Mouse (Mus musculus) embryonic facial prominence, embryonic 14.5 days (tissue): Measurements from ENCODE around the gene Lix1. TPM values are rescaled to one million over a fixed set of nuclear protein-coding genes. Genes with fewer than 3 reads are reported as not detected.

Experiments
- ATAC-seq: fragments of 200-750 bp; cut with Nextera tagmentation; 2 replicates; pipeline ENCODE4 v1.8.0; 2017; ENCODE audit warnings: low read depth, moderate number of reproducible peaks, moderate TSS enrichment
- DNase-seq: peaks from one replicate; pipeline ENCODE4 v3.0.0-alpha.2; 2015; ENCODE audit warnings: low spot score
- H3K27ac ChIP-seq: fragments of 300-500 bp; sonication (generic); replicated peaks from 2 replicates; pipeline ENCODE4 v1.5.1; 2014; ENCODE audit warnings: low read depth, mild to moderate bottlenecking, low read length, moderate library complexity
- H3K27me3 ChIP-seq: fragments of 300-500 bp; sonication (generic); replicated peaks from 2 replicates; pipeline ENCODE4 v1.6.1; 2014; ENCODE audit warnings: low read length; ENCODE audit not compliant: control insufficient read depth, insufficient read depth
- H3K36me3 ChIP-seq: fragments of 300-500 bp; sonication (generic); 2 replicates; pipeline ENCODE4 v1.6.1; 2014; ENCODE audit warnings: low read length, mixed read lengths; ENCODE audit not compliant: control insufficient read depth, insufficient read depth
- H3K4me1 ChIP-seq: fragments of 300-500 bp; sonication (generic); 2 replicates; pipeline ENCODE4 v1.6.1; 2014; ENCODE audit warnings: antibody characterized with exemption, low read length; ENCODE audit not compliant: control insufficient read depth, insufficient read depth
- H3K4me2 ChIP-seq: fragments of 300-500 bp; sonication (generic); 2 replicates; pipeline ENCODE4 v1.6.1; 2014; ENCODE audit warnings: low read depth, mild to moderate bottlenecking, low read length, moderate library complexity, mixed read lengths
- H3K4me3 ChIP-seq: fragments of 300-500 bp; sonication (generic); 2 replicates; pipeline ENCODE4 v1.5.1; 2014; ENCODE audit warnings: low read depth, mild to moderate bottlenecking, low read length
- H3K9ac ChIP-seq: fragments of 300-500 bp; sonication (generic); 2 replicates; pipeline ENCODE4 v1.6.1; 2014; ENCODE audit warnings: low read depth, mild to moderate bottlenecking, low read length, moderate library complexity, mixed read lengths
- H3K9me3 ChIP-seq: fragments of 300-500 bp; sonication (generic); 2 replicates; pipeline ENCODE4 v1.6.1; 2016; ENCODE audit warnings: low read length; ENCODE audit not compliant: control insufficient read depth
- WGBS: fragments of 180-500 bp; shearing (Covaris S2); extraction: QIAGEN DNeasy Blood & Tissue Kit; methylation state at CpG from one replicate; pipeline ENCODE4 v1.1.7; 2014; 5-methylcytosine and 5-hydroxymethylcytosine counted together
- polyA plus RNA-seq: library from polyadenylated mRNA; unstranded; fragments of >200 nt; fragmentation: Nextera tagmentation; extraction: Ambion mirVana; gene quantifications from 2 replicates; pipeline ENCODE4 v1.2.1, GENCODE M21; 2014

Lix1 gene
- polyA plus RNA-seq, 1 experiment from 2014 or later, result 9.3 TPM

GRCm38 (mm10) chr17:17447821-17448220, 45.3 kb downstream of the Lix1 start:
- DNase-seq, result no peak
- ATAC-seq, result no peak
- H3K9ac ChIP-seq, result no peak overlapping the region
- WGBS, result 74% methylated on average over 5 of the region's 5 CpGs
- no peaks in the 10 kb centered on the region for H3K36me3 ChIP-seq
- peaks cover 16% of the 10 kb centered on the region for H3K4me1 ChIP-seq
- H3K27me3 ChIP-seq, result no peaks in the 10 kb centered on the region
- H3K4me3 ChIP-seq, result no peak overlapping the region
- no peaks in the 10 kb centered on the region for H3K9me3 ChIP-seq
- no peak overlapping the region for H3K27ac ChIP-seq
- no peak overlapping the region for H3K4me2 ChIP-seq

GRCm38 (mm10) chr17:17448737-17449440, 46.4 kb downstream of the Lix1 start:
- ATAC-seq, result peak; percentile 90
- no peaks in the 10 kb centered on the region for H3K9me3 ChIP-seq
- H3K27me3 ChIP-seq, result no peaks in the 10 kb centered on the region
- H3K27ac ChIP-seq, result peak overlapping the region; percentile 80
- H3K36me3 ChIP-seq, result no peaks in the 10 kb centered on the region
- peak; percentile 79 for DNase-seq
- 9% methylated on average over 16 of the region's 17 CpGs for WGBS
- H3K4me3 ChIP-seq, result peak overlapping the region; percentile 35
- peaks cover 16% of the 10 kb centered on the region for H3K4me1 ChIP-seq
- H3K4me2 ChIP-seq, result peak overlapping the region; percentile 67
- H3K9ac ChIP-seq, result peak overlapping the region; percentile 58

- Histone ChIP-seq H3K9ac (peak overlapping the region; percentile 58; the same call in 1 of the 2 replicates), H3K4me3 (peak overlapping the region; percentile 35), H3K4me1 (peaks cover 16% of the 10 kb centered on the region), H3K27me3 (no peaks in the 10 kb centered on the region), H3K4me2 (peak overlapping the region; percentile 67), H3K9me3 (no peaks in the 10 kb centered on the region), H3K27ac (peak overlapping the region; percentile 80), H3K36me3 (no peaks in the 10 kb centered on the region)
- WGBS, result 15% methylated on average over 5 of the region's 5 CpGs
- DNase-seq (peak; percentile 41), ATAC-seq (no peak)
These were observed 46.9 kb downstream of the Lix1 start for GRCm38 (mm10) chr17:17449441-17449770.

GRCm38 (mm10) chr17:17451102-17451501, 48.6 kb downstream of the Lix1 start:
- WGBS, result 76% methylated on average over 1 of the region's 1 CpGs
- no peak overlapping the region for H3K4me2 ChIP-seq
- no peaks in the 10 kb centered on the region for H3K27me3 ChIP-seq
- no peak overlapping the region for H3K4me3 ChIP-seq
- peaks cover 16% of the 10 kb centered on the region for H3K4me1 ChIP-seq
- no peak overlapping the region for H3K9ac ChIP-seq
- no peak for ATAC-seq
- no peaks in the 10 kb centered on the region for H3K9me3 ChIP-seq
- no peaks in the 10 kb centered on the region for H3K36me3 ChIP-seq
- no peak overlapping the region for H3K27ac ChIP-seq
- no peak for DNase-seq

GRCm38 (mm10) chr17:17452617-17453016, 50.1 kb downstream of the Lix1 start:
- WGBS, result 81% methylated on average over 3 of the region's 3 CpGs
- no peak overlapping the region for H3K27ac ChIP-seq
- no peaks in the 10 kb centered on the region for H3K27me3 ChIP-seq
- DNase-seq, result no peak
- no peak overlapping the region for H3K4me2 ChIP-seq
- no peak overlapping the region for H3K9ac ChIP-seq
- no peak overlapping the region for H3K4me3 ChIP-seq
- H3K9me3 ChIP-seq, result no peaks in the 10 kb centered on the region
- no peaks in the 10 kb centered on the region for H3K36me3 ChIP-seq
- H3K4me1 ChIP-seq, result peaks cover 16% of the 10 kb centered on the region
- ATAC-seq, result no peak

- no peaks in the 10 kb centered on the region for H3K27me3 ChIP-seq
These were observed 52.1 kb downstream of the Lix1 start for GRCm38 (mm10) chr17:17454573-17454972.

GRCm38 (mm10) chr17:17485789-17486188, 83.3 kb downstream of the Lix1 start:
- no peaks in the 10 kb centered on the region for H3K9me3 ChIP-seq
- 38% methylated on average over 2 of the region's 2 CpGs for whole genome bisulfite sequencing
- ATAC-seq (no peak), DNase-seq (no peak)
- no peak overlapping the region for H3K27ac ChIP-seq
- H3K9ac ChIP-seq, result no peak overlapping the region
- H3K4me1 ChIP-seq, result peaks cover 10% of the 10 kb centered on the region
- no peak overlapping the region for H3K4me2 ChIP-seq
- no peaks in the 10 kb centered on the region for H3K27me3 ChIP-seq
- no peak overlapping the region for H3K4me3 ChIP-seq
- H3K36me3 ChIP-seq, result no peaks in the 10 kb centered on the region

More at GRCm38 (mm10) chr17:17454573-17454972, 52.1 kb downstream of the Lix1 start:
- H3K4me2 ChIP-seq, result no peak overlapping the region
- H3K27ac ChIP-seq, result no peak overlapping the region
- H3K9me3 ChIP-seq, result no peaks in the 10 kb centered on the region
- peaks cover 1% of the 10 kb centered on the region for H3K4me1 ChIP-seq
- H3K4me3 ChIP-seq, result no peak overlapping the region
- H3K9ac ChIP-seq, result no peak overlapping the region
- H3K36me3 ChIP-seq, result no peaks in the 10 kb centered on the region
- DNase-seq (no peak), ATAC-seq (no peak)
- WGBS, result 83% methylated on average over 1 of the region's 1 CpGs

GRCm38 (mm10) chr17:17490820-17491621, 88.5 kb downstream of the Lix1 start:
- H3K27ac ChIP-seq, result peak overlapping the region; percentile 66
- ATAC-seq, result peak; percentile 92
- DNase-seq, result peak; percentile 87

More at GRCm38 (mm10) chr17:17490820-17491621, 88.5 kb downstream of the Lix1 start:
- no peak overlapping the region for H3K9ac ChIP-seq
- H3K27me3 ChIP-seq, result no peaks in the 10 kb centered on the region
- H3K4me1 ChIP-seq, result peaks cover 13% of the 10 kb centered on the region
- H3K36me3 ChIP-seq, result no peaks in the 10 kb centered on the region
- WGBS, result 17% methylated on average over 10 of the region's 15 CpGs
- H3K4me3 ChIP-seq, result no peak overlapping the region
- peak overlapping the region; percentile 44 for H3K4me2 ChIP-seq
- no peaks in the 10 kb centered on the region for H3K9me3 ChIP-seq
